Mouse (Mus musculus) ES-Bruce4 (cell line): ENCODE measurements at regions not wholly inside any gene's neighbourhood (a gene's known extent, or its start where the extent isn't known, plus 50 kb on each side); places are given as distances from the start of the nearest gene placed in this dataset.

Experiments
- H3K27ac ChIP-seq: 2 replicates; pipeline ENCODE4 v1.5.1; 2012; ENCODE audit warnings: low read length, inconsistent platforms; ENCODE audit not compliant: insufficient read depth
- H3K27me3 ChIP-seq: 2 replicates; pipeline ENCODE4 v1.6.1; 2012; ENCODE audit warnings: mild to moderate bottlenecking, low read length, inconsistent platforms; ENCODE audit not compliant: control insufficient read depth, poor library complexity, insufficient read depth, severe bottlenecking
- H3K36me3 ChIP-seq: 2 replicates; pipeline ENCODE4 v1.6.1; 2012; ENCODE audit warnings: inconsistent platforms, mild to moderate bottlenecking, low read length, moderate library complexity; ENCODE audit not compliant: control insufficient read depth, poor library complexity, insufficient read depth, severe bottlenecking
- H3K4me1 ChIP-seq: one replicate; pipeline ENCODE4 v1.8.1; 2011; ENCODE audit warnings: low read length; ENCODE audit not compliant: control insufficient read depth, insufficient read depth
- H3K4me3 ChIP-seq: 2 replicates; pipeline ENCODE4 v1.5.1; 2011; ENCODE audit warnings: low read depth, mild to moderate bottlenecking, low read length
- H3K9ac ChIP-seq: 2 replicates; pipeline ENCODE4 v1.6.1; 2012; ENCODE audit warnings: low read depth, mild to moderate bottlenecking, inconsistent platforms; ENCODE audit not compliant: poor library complexity, severe bottlenecking
- H3K9me3 ChIP-seq: replicated peaks from 2 replicates; pipeline ENCODE4 v1.6.1; 2012; ENCODE audit warnings: mild to moderate bottlenecking, low read length, inconsistent platforms; ENCODE audit not compliant: control insufficient read depth, poor library complexity, insufficient read depth, severe bottlenecking
- CTCF ChIP-seq: IDR thresholded peaks from one replicate; pipeline ENCODE4 v1.8.1; 2011; ENCODE audit warnings: low read depth, low read length
- EP300 ChIP-seq: IDR thresholded peaks from 2 replicates; pipeline ENCODE4 v1.6.1; 2011; ENCODE audit warnings: low read depth, low read length; ENCODE audit not compliant: insufficient read depth
- POLR2A ChIP-seq: IDR thresholded peaks from one replicate; pipeline ENCODE4 v1.8.1; 2011; ENCODE audit warnings: low read length; ENCODE audit not compliant: insufficient read depth

GRCm38 (mm10) chr1:121996461-121996860 lies 428.7 kb upstream of the Ddx18 start:
- TF ChIP-seq EP300 (no peak), CTCF (no peak), POLR2A (no peak)
- no peak overlapping the region for H3K27ac ChIP-seq
- no peaks in the 10 kb centered on the region for H3K36me3 ChIP-seq
- no peaks in the 10 kb centered on the region for H3K9me3 ChIP-seq
- H3K4me3 ChIP-seq, result no peak overlapping the region
- H3K4me1 ChIP-seq, result no peaks in the 10 kb centered on the region
- no peak overlapping the region for H3K9ac ChIP-seq
- no peaks in the 10 kb centered on the region for H3K27me3 ChIP-seq

GRCm38 (mm10) chr1:121990653-121991052 lies 422.9 kb upstream of the Ddx18 start:
- Histone ChIP-seq H3K9me3 (no peaks in the 10 kb centered on the region), H3K9ac (no peak overlapping the region), H3K27ac (no peak overlapping the region), H3K4me1 (no peaks in the 10 kb centered on the region), H3K36me3 (no peaks in the 10 kb centered on the region), H3K4me3 (no peak overlapping the region), H3K27me3 (no peaks in the 10 kb centered on the region)
- TF ChIP-seq CTCF, result no peak
- no peak for TF ChIP-seq POLR2A
- no peak for TF ChIP-seq EP300

GRCm38 (mm10) chr1:121958942-121959341 lies 391.2 kb upstream of the Ddx18 start:
- no peaks in the 10 kb centered on the region for H3K27me3 ChIP-seq
- no peak for TF ChIP-seq CTCF
- TF ChIP-seq POLR2A, result no peak
- TF ChIP-seq EP300, result no peak
- H3K4me3 ChIP-seq, result no peak overlapping the region
- no peaks in the 10 kb centered on the region for H3K9me3 ChIP-seq
- H3K36me3 ChIP-seq, result no peaks in the 10 kb centered on the region
- no peak overlapping the region for H3K9ac ChIP-seq
- no peaks in the 10 kb centered on the region for H3K4me1 ChIP-seq
- H3K27ac ChIP-seq, result no peak overlapping the region

GRCm38 (mm10) chr1:121935911-121936310 lies 368.1 kb upstream of the Ddx18 start:
- H3K36me3 ChIP-seq, result no peaks in the 10 kb centered on the region
- H3K4me3 ChIP-seq, result no peak overlapping the region
- no peak overlapping the region for H3K9ac ChIP-seq
- no peak overlapping the region for H3K27ac ChIP-seq
- no peaks in the 10 kb centered on the region for H3K9me3 ChIP-seq
- no peaks in the 10 kb centered on the region for H3K27me3 ChIP-seq
- TF ChIP-seq CTCF (no peak), EP300 (no peak), POLR2A (no peak)
- no peaks in the 10 kb centered on the region for H3K4me1 ChIP-seq
